Mouse (Mus musculus) WW6 (cell line): ENCODE measurements around the gene Ly6g6c.

Experiments
- DNase-seq: peaks from one replicate; pipeline ENCODE4 v3.0.0-alpha.2; 2013; ENCODE audit warnings: low read depth, low spot score

Ly6g6c gene

GRCm38 (mm10) chr17:35083929-35084497 lies 18.8 kb downstream of the Ly6g6c start:
- no peak for DNase-seq

- no peak for DNase-seq
These were observed 20.1 kb downstream of the Ly6g6c start, which contains the start of gene Ly6g6f for GRCm38 (mm10) chr17:35085208-35085865. Gene Ly6g6f (minus strand): TSS chr17:35085610.

GRCm38 (mm10) chr17:35088151-35088550 lies 23.0 kb downstream of the Ly6g6c start:
- DNase-seq = no peak

GRCm38 (mm10) chr17:35088825-35089644 lies 23.8 kb downstream of the Ly6g6c start, which contains the start of gene Abhd16a:
Gene Abhd16a (plus strand): TSS chr17:35089263.
- peak; percentile 84 for DNase-seq

- DNase-seq = no peak
These were observed 25.2 kb downstream of the Ly6g6c start for GRCm38 (mm10) chr17:35090166-35090932.

- DNase-seq = no peak
These were observed 27.4 kb downstream of the Ly6g6c start for GRCm38 (mm10) chr17:35092403-35093198.

GRCm38 (mm10) chr17:35094475-35095365 lies 29.5 kb downstream of the Ly6g6c start:
- DNase-seq = no peak

- DNase-seq = no peak
These were observed 31.4 kb downstream of the Ly6g6c start for GRCm38 (mm10) chr17:35096597-35096996.

GRCm38 (mm10) chr17:35097164-35097655 lies 32.0 kb downstream of the Ly6g6c start:
- DNase-seq = no peak

GRCm38 (mm10) chr17:35100196-35100765 lies 35.1 kb downstream of the Ly6g6c start:
- DNase-seq = no peak

GRCm38 (mm10) chr17:35101161-35101560 lies 36.0 kb downstream of the Ly6g6c start:
- DNase-seq = no peak

GRCm38 (mm10) chr17:35102299-35102698 lies 37.1 kb downstream of the Ly6g6c start:
- DNase-seq = no peak

- DNase-seq = no peak
These were observed 38.1 kb downstream of the Ly6g6c start for GRCm38 (mm10) chr17:35103221-35103690.

GRCm38 (mm10) chr17:35104079-35104478 lies 38.9 kb downstream of the Ly6g6c start:
- DNase-seq = no peak

- no peak for DNase-seq
These were observed 39.6 kb downstream of the Ly6g6c start for GRCm38 (mm10) chr17:35104754-35105153.

GRCm38 (mm10) chr17:35105740-35106389 lies 40.7 kb downstream of the Ly6g6c start:
- DNase-seq = no peak

- DNase-seq = no peak
These were observed 41.3 kb downstream of the Ly6g6c start for GRCm38 (mm10) chr17:35106522-35106921.

- DNase-seq = no peak
These were observed 42.9 kb downstream of the Ly6g6c start, which contains the start of gene Ly6g5c for GRCm38 (mm10) chr17:35108097-35108496. Gene Ly6g5c (plus strand): TSS chr17:35108279.

- no peak for DNase-seq
These were observed 46.6 kb downstream of the Ly6g6c start for GRCm38 (mm10) chr17:35111774-35112173.
